Mouse (Mus musculus): ENCODE measurements at regions not wholly inside any gene's neighbourhood (a gene's known extent, or its start where the extent isn't known, plus 50 kb on each side); places are given as distances from the start of the nearest gene placed in this dataset.
A peak's percentile ranks its signal among the peaks of the same experiment; 100 is the strongest.

DNA sequence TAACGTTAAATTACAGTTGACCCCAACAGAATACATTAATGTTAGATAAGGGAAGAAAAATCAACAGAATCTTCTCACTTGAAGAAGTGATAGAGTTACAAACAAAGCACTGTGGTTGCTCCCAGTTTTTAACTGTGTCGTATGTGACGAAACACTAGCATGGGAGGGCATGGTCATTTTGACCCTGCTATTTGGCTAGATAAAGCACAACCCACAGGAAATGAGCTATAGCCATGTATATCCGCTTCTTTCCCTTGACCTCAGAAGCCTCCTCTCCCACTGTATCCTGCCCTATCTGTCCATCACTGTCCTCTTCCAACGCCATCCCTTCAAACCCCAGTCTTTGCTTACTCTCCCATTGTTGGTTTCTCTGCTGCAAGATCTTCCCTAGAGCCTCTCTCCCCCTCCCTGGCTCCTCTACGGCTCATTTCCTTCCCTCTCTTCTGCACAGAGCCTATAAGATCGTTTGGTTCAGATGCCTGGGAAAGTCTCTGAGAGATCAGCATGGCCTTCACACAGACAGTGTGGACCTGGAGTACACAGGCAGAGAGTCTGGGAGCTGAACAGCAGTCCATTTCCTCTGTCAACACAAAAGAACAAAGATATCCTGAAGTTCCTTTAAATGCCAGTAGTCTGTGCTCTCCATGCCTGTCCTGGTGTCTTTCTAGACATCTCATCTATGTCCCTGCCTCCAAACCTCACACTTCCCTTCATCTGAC is 82.5 kb upstream of the Basp1 start:
- Histone ChIP-seq H3K4me1 (replicated peaks) (peaks cover 4% of the 10 kb centered on the region; the same call in 1 of the 2 replicates), H3K9ac (no peak overlapping the region), H3K36me3 (no peaks in the 10 kb centered on the region), H3K4me3 (no peak overlapping the region), H3K4me2 (no peak overlapping the region), H3K27me3 (no peaks in the 10 kb centered on the region), H3K9me3 (replicated peaks) (no peaks in the 10 kb centered on the region), H3K27ac (no peak overlapping the region)
- ATAC-seq (replicated peaks; ENCODE audit: insufficient number of reproducible peaks, insufficient read depth, low FRiP score, low read depth): 0 out of 2 replicates have a peak, but pooled peaks have one; percentile 29
- WGBS: 44% methylated on average over 7 of the region's 7 CpGs

- Histone ChIP-seq H3K4me3 (no peak overlapping the region), H3K27me3 (no peaks in the 10 kb centered on the region), H3K9ac (no peak overlapping the region), H3K4me2 (no peak overlapping the region), H3K9me3 (replicated peaks) (no peaks in the 10 kb centered on the region), H3K36me3 (no peaks in the 10 kb centered on the region), H3K27ac (no peak overlapping the region), H3K4me1 (replicated peaks) (peaks cover 4% of the 10 kb centered on the region; the same call in 1 of the 2 replicates)
- 50% methylated on average over 1 of the region's 1 CpGs for WGBS
- no peak for ATAC-seq (replicated peaks; ENCODE audit: insufficient number of reproducible peaks, insufficient read depth, low FRiP score, low read depth)
Measured at GRCm38 (mm10) chr15:25497743-25498142, 84.2 kb upstream of the Basp1 start.

GRCm38 (mm10) chr15:25498422-25498821 is 84.9 kb upstream of the Basp1 start:
- no peaks in the 10 kb centered on the region for H3K27me3 ChIP-seq
- peaks cover 4% of the 10 kb centered on the region; the same call in 1 of the 2 replicates for H3K4me1 ChIP-seq (replicated peaks)
- no peak for ATAC-seq (replicated peaks; ENCODE audit: insufficient number of reproducible peaks, insufficient read depth, low FRiP score, low read depth)
- no peak overlapping the region for H3K9ac ChIP-seq
- H3K9me3 ChIP-seq (replicated peaks): no peaks in the 10 kb centered on the region
- 50% methylated on average over 2 of the region's 2 CpGs for WGBS
- H3K36me3 ChIP-seq: no peaks in the 10 kb centered on the region
- H3K4me2 ChIP-seq: no peak overlapping the region
- no peak overlapping the region for H3K27ac ChIP-seq
- no peak overlapping the region for H3K4me3 ChIP-seq

DNA sequence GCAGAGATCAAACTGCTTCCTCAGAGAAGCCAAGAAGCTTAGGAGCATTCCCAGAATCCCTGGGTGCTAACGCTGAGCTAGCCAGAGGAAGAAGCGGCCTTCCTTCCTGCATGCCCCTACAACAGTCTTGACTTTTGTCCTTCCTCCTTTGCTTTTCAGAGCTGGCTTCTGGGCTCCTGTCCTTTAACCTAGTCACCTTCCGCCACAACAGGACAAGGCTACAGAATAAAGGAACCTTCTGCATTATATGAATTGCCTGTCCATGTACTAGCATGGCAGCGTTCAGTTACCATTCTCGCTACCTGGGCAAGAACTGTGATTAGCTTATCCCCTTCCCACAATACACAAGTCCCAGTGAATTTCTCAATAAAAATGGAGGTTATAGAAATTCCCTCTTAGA is 88.9 kb upstream of the Basp1 start:
- Histone ChIP-seq H3K4me2 (no peak overlapping the region), H3K27me3 (peaks cover 2% of the 10 kb centered on the region; the same call in 1 of the 2 replicates), H3K4me3 (no peak overlapping the region), H3K27ac (no peak overlapping the region), H3K36me3 (no peaks in the 10 kb centered on the region), H3K4me1 (replicated peaks) (no peaks in the 10 kb centered on the region), H3K9me3 (replicated peaks) (no peaks in the 10 kb centered on the region), H3K9ac (no peak overlapping the region)
- no peak for ATAC-seq (replicated peaks; ENCODE audit: insufficient number of reproducible peaks, insufficient read depth, low FRiP score, low read depth)
- WGBS: 75% methylated on average over 5 of the region's 5 CpGs

- Histone ChIP-seq H3K9me3 (replicated peaks) (no peaks in the 10 kb centered on the region), H3K27me3 (peaks cover 2% of the 10 kb centered on the region; the same call in 1 of the 2 replicates), H3K4me2 (no peak overlapping the region), H3K4me3 (no peak overlapping the region), H3K36me3 (no peaks in the 10 kb centered on the region), H3K4me1 (replicated peaks) (no peaks in the 10 kb centered on the region), H3K27ac (no peak overlapping the region), H3K9ac (no peak overlapping the region)
- WGBS: 58% methylated on average over 6 of the region's 6 CpGs
- no peak for ATAC-seq (replicated peaks; ENCODE audit: insufficient number of reproducible peaks, insufficient read depth, low FRiP score, low read depth)
Measured at GRCm38 (mm10) chr15:25503104-25503503, 89.5 kb upstream of the Basp1 start.

DNA sequence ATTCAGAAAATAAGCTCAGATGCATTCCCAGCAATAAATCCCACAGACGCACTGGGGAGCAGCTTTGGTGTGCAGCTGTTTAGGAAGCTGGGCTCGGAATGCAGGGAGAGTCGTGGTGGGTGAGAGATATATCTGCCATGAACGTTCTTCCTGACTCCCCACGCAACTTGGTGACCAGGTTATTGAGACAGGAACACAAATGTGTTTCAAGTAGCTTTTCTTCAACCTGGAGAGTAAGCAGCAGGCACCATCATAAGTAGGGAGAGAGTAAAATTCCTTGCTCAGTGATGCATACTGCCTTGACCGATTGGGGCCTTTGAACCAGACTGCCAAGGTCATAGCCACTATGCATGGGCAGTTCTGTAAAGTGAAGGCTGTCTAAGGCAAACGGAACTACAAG is 95.6 kb upstream of the Basp1 start:
- ATAC-seq (replicated peaks; ENCODE audit: insufficient number of reproducible peaks, insufficient read depth, low FRiP score, low read depth): no peak
- Histone ChIP-seq H3K27me3 (peaks cover 2% of the 10 kb centered on the region; the same call in 1 of the 2 replicates), H3K27ac (no peak overlapping the region), H3K4me1 (replicated peaks) (no peaks in the 10 kb centered on the region), H3K9me3 (replicated peaks) (no peaks in the 10 kb centered on the region), H3K9ac (no peak overlapping the region), H3K36me3 (no peaks in the 10 kb centered on the region), H3K4me3 (no peak overlapping the region), H3K4me2 (no peak overlapping the region)
- 50% methylated on average over 7 of the region's 7 CpGs for WGBS

DNA sequence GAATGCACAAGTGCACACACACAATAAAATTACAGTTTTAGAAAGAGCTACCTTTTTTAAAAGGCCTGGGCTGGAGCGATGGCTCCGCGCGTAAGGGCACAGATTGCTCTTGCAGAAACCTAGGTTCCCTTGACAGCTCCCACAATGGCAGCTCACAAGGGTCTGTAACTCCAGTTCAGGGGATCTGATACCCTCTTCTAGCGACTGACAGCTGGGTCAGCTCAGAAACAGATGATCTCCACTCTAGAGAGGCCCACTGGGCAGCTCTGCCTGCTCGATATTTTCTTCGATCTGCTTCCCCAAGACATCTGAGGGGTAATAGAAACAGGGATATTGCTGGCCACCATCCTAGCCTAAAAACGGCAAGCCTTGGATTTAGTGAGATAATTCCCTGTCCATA is 96.0 kb upstream of the Basp1 start:
- no peak overlapping the region for H3K9ac ChIP-seq
- no peak for ATAC-seq (replicated peaks; ENCODE audit: insufficient number of reproducible peaks, insufficient read depth, low FRiP score, low read depth)
- no peak overlapping the region for H3K4me3 ChIP-seq
- H3K4me1 ChIP-seq (replicated peaks): no peaks in the 10 kb centered on the region
- no peaks in the 10 kb centered on the region for H3K36me3 ChIP-seq
- no peak overlapping the region for H3K27ac ChIP-seq
- no peak overlapping the region for H3K4me2 ChIP-seq
- peaks cover 2% of the 10 kb centered on the region; the same call in 1 of the 2 replicates for H3K27me3 ChIP-seq
- WGBS: 70% methylated on average over 8 of the region's 8 CpGs
- H3K9me3 ChIP-seq (replicated peaks): no peaks in the 10 kb centered on the region

DNA sequence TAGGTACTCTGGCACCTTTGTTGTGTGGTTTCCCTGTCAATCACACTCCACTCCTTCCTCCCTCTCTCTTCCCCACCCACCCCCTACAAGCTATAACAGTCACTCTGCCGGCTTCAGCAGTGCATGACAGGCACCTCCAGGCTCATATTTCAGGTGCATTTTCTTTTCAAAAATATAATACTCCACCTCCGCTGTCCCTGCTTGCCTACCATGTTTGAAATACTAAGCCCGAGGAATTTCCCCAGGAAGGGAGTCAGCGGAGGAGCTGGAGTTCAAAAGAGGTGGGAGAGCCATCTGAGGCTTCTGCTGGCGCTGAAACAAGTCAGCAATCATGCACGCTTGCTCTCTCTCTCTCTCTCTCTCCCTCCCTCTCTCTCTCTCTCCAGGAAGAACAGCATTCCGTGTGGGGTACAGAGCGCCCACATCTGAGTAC is 96.5 kb upstream of the Basp1 start:
- Histone ChIP-seq H3K4me2 (peak overlapping the region; percentile 5; the same call in 1 of the 2 replicates), H3K9me3 (replicated peaks) (no peaks in the 10 kb centered on the region), H3K4me3 (no peak overlapping the region), H3K27me3 (peaks cover 2% of the 10 kb centered on the region; the same call in 1 of the 2 replicates), H3K27ac (no peak overlapping the region), H3K36me3 (no peaks in the 10 kb centered on the region), H3K4me1 (replicated peaks) (no peaks in the 10 kb centered on the region), H3K9ac (no peak overlapping the region)
- 22% methylated on average over 8 of the region's 8 CpGs for WGBS
- no peak for ATAC-seq (replicated peaks; ENCODE audit: insufficient number of reproducible peaks, insufficient read depth, low FRiP score, low read depth)

GRCm38 (mm10) chr15:25518025-25518928 is 104.0 kb upstream of the Myo10 start:
- 75% methylated on average over 15 of the region's 15 CpGs for WGBS
- ATAC-seq (replicated peaks; ENCODE audit: insufficient number of reproducible peaks, insufficient read depth, low FRiP score, low read depth): no peak

DNA sequence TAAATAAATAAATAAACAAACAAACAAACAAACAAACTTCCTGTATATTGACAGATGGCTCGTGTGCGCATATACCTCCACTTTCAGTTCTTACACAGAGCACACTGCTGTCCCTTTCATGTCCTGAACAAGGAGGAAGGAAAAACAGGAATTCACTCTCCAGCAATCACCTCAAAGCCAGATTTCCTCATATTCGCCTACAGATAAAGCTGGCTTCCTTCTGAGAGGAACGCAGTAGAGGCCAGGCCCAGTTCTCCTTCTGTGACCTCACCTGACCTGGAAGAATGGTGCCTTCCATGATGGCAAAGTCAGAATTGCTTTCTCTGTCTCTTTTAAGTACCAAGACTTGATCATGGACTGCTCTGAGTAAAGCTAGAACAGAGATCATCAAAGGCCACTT is 98.1 kb upstream of the Myo10 start:
- WGBS: 69% methylated on average over 4 of the region's 4 CpGs
- Histone ChIP-seq H3K27ac (no peak overlapping the region), H3K4me2 (no peak overlapping the region), H3K9ac (no peak overlapping the region), H3K27me3 (no peaks in the 10 kb centered on the region), H3K4me3 (no peak overlapping the region), H3K4me1 (replicated peaks) (no peaks in the 10 kb centered on the region), H3K9me3 (replicated peaks) (no peaks in the 10 kb centered on the region), H3K36me3 (no peaks in the 10 kb centered on the region)
- ATAC-seq (replicated peaks; ENCODE audit: insufficient number of reproducible peaks, insufficient read depth, low FRiP score, low read depth): no peak

More at GRCm38 (mm10) chr15:25518025-25518928, 104.0 kb upstream of the Myo10 start:
- no peaks in the 10 kb centered on the region for H3K4me1 ChIP-seq (replicated peaks)
- H3K9me3 ChIP-seq (replicated peaks): no peaks in the 10 kb centered on the region
- H3K4me3 ChIP-seq: no peak overlapping the region
- H3K9ac ChIP-seq: no peak overlapping the region
- H3K36me3 ChIP-seq: no peaks in the 10 kb centered on the region
- no peak overlapping the region for H3K27ac ChIP-seq
- no peak overlapping the region for H3K4me2 ChIP-seq
- no peaks in the 10 kb centered on the region for H3K27me3 ChIP-seq

GRCm38 (mm10) chr15:25525337-25525736 is 97.0 kb upstream of the Myo10 start:
- Histone ChIP-seq H3K27ac (no peak overlapping the region), H3K4me1 (replicated peaks) (no peaks in the 10 kb centered on the region), H3K9ac (no peak overlapping the region), H3K36me3 (no peaks in the 10 kb centered on the region), H3K9me3 (replicated peaks) (no peaks in the 10 kb centered on the region), H3K4me2 (no peak overlapping the region), H3K4me3 (no peak overlapping the region), H3K27me3 (no peaks in the 10 kb centered on the region)
- WGBS: 53% methylated on average over 7 of the region's 7 CpGs
- no peak for ATAC-seq (replicated peaks; ENCODE audit: insufficient number of reproducible peaks, insufficient read depth, low FRiP score, low read depth)

Measured in heart, embryonic 15.5 days (tissue).